Mouse (Mus musculus) heart, postnatal 10 days (tissue): Measurements from ENCODE around the gene Cnpy3. TPM values are rescaled to one million over a fixed set of nuclear protein-coding genes. Genes with fewer than 3 reads are reported as not detected.

Experiments
- DNase-seq, 2 experiments: peaks; one replicate each; pipeline ENCODE4 v3.0.0; 2021
- intact Hi-C: fragments of 180-260 bp; cut with DNase I; formaldehyde crosslinking; loops from one replicate; pipeline ENCODE4 v1.15.1; 2025
- total RNA-seq, 2 experiments: library from RNA; stranded (reverse); gene quantifications; 2 replicates each; pipeline ENCODE4 v1.2.3; 2021

Cnpy3 gene
- total RNA-seq, 2 experiments from 2014 or later: 23.9 to 25.8 TPM

GRCm38 (mm10) chr17:46691390-46691789 lies 60.6 kb downstream of the Cnpy3 start:
- intact Hi-C loops: no loop called here
- DNase-seq: no peak

- intact Hi-C loops: no loop called here
- DNase-seq: no peak
Observed at GRCm38 (mm10) chr17:46690665-46691064, 61.3 kb downstream of the Cnpy3 start.

- no peak for DNase-seq
- intact Hi-C loops: no loop called here
Observed at GRCm38 (mm10) chr17:46685913-46686312, 66.1 kb downstream of the Cnpy3 start.

Other genes with a start within 250 kb of the Cnpy3 start
- 10 to 100 TPM; 13.8 to 18.8 TPM for gene Cul9, start 205.8 kb downstream of the Cnpy3 start, total RNA-seq
- gene Srf, start 196.0 kb downstream of the Cnpy3 start, total RNA-seq: 100 to 1,000 TPM; 129 to 134 TPM
- gene Ptk7, start 122.7 kb downstream of the Cnpy3 start, total RNA-seq: 10 to 100 TPM; 19.5 to 22.3 TPM
- gene Klc4, start 106.2 kb downstream of the Cnpy3 start, total RNA-seq: 10 to 100 TPM; 23.8 to 28.2 TPM
- 100 to 1,000 TPM; 117 to 122 TPM for gene Mrpl2, start 106.0 kb downstream of the Cnpy3 start, total RNA-seq
- gene Cul7, start 101.9 kb downstream of the Cnpy3 start, total RNA-seq: 10 to 100 TPM; 56.1 to 62.2 TPM
- 10 to 100 TPM; 12.9 to 19.0 TPM for gene Rrp36, start 77.9 kb downstream of the Cnpy3 start, total RNA-seq
- gene Mea1, start 73.4 kb downstream of the Cnpy3 start, total RNA-seq: 10 to 100 TPM; 62.3 to 67.2 TPM
- 100 to 1,000 TPM; 152 to 160 TPM for gene Klhdc3, start 71.3 kb downstream of the Cnpy3 start, total RNA-seq
- 10 to 100 TPM; 36.5 to 38.5 TPM for gene Ppp2r5d, start 47.1 kb downstream of the Cnpy3 start, total RNA-seq
- gene Pex6, start 40.8 kb downstream of the Cnpy3 start, total RNA-seq: 10 to 100 TPM; 18.9 to 19.9 TPM
- under 1 TPM; 0.32 to 0.93 TPM for gene Gnmt, start 23.0 kb downstream of the Cnpy3 start, total RNA-seq
- gene Ptcra, start 11.5 kb upstream of the Cnpy3 start, total RNA-seq: not detected
- gene 2310039H08Rik, start 20.4 kb upstream of the Cnpy3 start, total RNA-seq: 10 to 100 TPM; 26.8 to 28.2 TPM
- 10 to 100 TPM; 58.6 to 69.7 TPM for gene Rpl7l1, start 30.5 kb upstream of the Cnpy3 start, total RNA-seq
- gene Bicral, start 106.3 kb upstream of the Cnpy3 start, total RNA-seq: 10 to 100 TPM; 12.7 to 15.4 TPM
- gene Tbcc, start 138.5 kb upstream of the Cnpy3 start, total RNA-seq: 10 to 100 TPM; 21.1 to 24.0 TPM
- not detected for gene Prph2, start 158.2 kb upstream of the Cnpy3 start, total RNA-seq